Mouse (Mus musculus) ovary, postnatal 14 days (tissue): ENCODE results near the gene Ifitm6.
"Not testable (repeated sequence)": the region's sequence is repeated elsewhere in the genome, so short reads cannot be mapped to it uniquely, and the experiment has no call there.

Source experiments
- DNase-seq: peaks from one replicate; pipeline ENCODE4 v3.0.0; 2022; ENCODE audit warnings: low spot score

Ifitm6 gene

DNA sequence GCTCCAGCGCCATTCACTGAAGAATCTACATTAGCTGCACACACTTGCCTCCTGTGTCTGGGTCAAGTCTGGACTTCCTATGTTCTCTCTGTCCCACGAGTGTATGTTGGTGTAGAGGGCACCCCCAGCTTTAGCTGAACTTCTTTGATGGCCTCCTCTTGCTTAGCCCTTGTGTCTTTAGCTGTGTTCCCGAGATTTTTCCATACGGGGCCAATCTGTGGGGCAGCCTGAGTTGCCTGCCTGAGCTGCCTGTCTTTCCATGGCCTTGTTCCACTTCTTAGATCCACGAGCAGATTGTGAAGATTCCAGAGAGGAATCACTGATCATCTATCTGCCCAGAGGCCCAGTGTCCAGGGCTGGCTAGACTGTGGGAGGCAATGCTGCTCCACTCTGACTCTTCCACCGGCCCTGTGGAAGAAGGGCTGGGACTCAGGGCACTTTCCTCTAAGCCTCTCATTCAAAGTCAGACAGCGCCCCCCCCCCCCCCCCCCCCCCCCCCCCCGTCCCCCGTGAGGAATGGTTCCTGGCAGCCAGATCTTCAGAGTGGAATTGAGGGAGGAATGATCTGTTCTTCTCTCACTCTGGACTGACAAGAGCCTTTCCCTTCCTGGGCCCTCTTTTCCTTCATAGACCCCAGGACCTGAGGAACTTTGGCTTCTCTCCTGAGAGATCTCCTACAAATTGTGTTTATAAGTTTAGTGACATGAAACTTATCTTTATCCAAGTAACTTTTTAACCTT lies 23.3 kb upstream of the Ifitm6 start:
- DNase-seq: no peak

GRCm38 (mm10) chr7:141039386-141040107 lies 21.8 kb upstream of the Ifitm6 start:
- no peak for DNase-seq

- no peak for DNase-seq
Measured at GRCm38 (mm10) chr7:141038090-141039032, 20.6 kb upstream of the Ifitm6 start.

GRCm38 (mm10) chr7:141036624-141037023 lies 18.9 kb upstream of the Ifitm6 start:
- not testable (repeated sequence) for DNase-seq

- no peak for DNase-seq
Measured at GRCm38 (mm10) chr7:141032458-141033167, 14.9 kb upstream of the Ifitm6 start.

DNA sequence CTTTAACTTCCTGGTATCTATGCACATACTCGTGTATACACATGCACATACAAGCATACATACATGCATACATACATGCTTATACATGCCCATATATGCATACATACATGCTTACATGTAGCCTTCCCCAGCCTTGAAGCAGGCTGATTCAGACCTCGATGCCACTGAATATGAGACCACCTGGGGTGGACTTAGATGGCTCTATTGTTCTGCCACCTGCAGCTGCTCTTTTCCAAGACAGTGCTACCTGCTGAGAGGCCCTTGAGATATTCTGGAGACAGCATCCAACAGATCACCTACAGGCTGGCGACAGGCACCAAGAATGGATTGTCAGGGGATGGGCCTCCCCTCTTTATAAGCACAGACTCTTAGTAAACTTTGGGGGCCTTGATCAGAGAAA lies 12.7 kb upstream of the Ifitm6 start:
- no peak for DNase-seq

DNA sequence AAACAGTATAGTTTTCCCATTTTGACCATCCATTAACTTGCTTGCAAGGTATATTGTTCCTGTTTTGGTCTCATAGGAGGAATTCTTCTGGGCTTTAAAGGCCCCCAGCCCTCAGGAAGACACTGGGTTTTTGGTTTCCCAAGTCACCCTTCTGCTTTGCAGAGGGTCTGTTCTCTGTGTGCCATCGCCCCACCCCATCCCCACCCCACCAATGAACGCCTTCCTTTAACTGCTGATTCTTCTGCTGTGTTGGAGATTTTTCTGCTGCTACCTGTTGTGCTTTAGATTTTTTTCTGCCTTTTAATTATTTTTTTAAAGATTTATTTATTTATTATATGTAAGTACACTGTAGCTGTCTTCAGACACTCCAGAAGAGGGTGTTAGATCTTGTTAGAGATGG lies 11.1 kb upstream of the Ifitm6 start, which contains the start of gene Gm17387:
Gene Gm17387 (plus strand): TSS at position 301 of the 400 bp plus-strand sequence.
- no peak for DNase-seq

GRCm38 (mm10) chr7:141026740-141027098 lies 9.0 kb upstream of the Ifitm6 start:
- no peak for DNase-seq

- DNase-seq: no peak
Measured at GRCm38 (mm10) chr7:141026097-141026739, 8.5 kb upstream of the Ifitm6 start.

DNA sequence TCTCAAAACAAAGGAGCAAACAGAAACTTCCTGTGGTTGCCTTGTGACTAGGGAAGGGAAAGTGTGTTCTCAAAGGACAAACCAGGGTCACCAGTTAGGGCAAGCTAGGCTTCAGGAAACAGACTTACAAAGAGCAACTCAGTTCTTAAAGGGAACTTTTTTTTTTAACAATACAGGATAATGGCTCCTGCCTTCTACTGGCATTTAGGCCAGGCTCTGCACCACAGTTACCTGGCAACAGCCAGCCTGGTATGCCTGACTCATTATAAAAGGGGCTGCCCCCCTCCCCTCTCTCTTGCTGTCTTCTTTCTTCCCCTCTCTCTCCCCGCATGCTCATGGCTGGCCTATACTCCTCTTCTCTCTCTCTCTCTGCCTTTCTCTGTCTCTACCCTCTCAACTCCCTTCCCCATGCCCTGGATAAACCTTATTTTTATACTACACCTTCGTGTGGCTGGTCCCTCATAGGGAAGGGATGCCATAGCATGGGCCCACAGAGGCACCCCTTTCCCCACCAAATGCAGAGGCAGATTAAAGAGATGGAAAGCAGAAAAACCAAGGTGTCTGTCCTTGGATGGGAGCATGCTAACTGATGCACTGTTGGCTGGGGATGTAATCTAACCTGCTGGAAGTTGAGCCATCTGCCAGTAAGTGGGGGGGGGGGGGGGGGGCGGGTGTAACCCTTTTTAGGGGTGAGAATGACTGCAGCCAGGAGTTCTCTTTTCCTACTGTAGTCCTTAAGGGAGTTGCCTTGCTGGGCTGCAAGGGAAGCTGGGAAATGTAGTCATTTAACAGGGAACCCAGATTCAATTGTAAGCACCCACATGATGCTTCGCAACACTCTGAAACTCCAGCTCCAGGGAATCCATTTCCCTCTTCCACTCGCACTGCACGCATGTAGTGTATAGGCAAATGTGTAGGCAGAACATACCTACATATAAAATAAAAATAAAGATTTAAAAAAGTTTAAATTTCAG lies 7.4 kb upstream of the Ifitm6 start:
- no peak for DNase-seq

GRCm38 (mm10) chr7:141021489-141022449 lies 4.0 kb upstream of the Ifitm6 start:
- DNase-seq: no peak

DNA sequence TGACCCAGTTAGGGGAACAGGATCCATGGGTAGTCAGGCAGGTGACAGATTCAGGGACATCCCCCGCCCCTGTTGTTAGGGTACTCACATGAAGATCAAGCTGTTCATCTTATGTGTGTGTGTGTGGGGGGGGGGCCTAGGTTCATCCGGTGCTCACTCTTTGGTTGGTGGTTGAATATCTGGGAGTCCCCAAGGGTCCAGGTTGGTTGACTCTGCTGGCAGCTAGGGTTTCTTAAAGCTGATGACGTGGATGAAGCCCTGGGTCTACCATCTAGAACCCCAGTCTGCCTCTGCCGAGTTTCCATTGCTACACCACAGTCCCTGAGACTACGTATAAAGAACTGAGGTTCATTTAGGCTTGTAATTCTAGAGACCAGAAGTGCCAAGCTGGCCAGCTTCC lies 1.3 kb upstream of the Ifitm6 start:
- no peak for DNase-seq

DNA sequence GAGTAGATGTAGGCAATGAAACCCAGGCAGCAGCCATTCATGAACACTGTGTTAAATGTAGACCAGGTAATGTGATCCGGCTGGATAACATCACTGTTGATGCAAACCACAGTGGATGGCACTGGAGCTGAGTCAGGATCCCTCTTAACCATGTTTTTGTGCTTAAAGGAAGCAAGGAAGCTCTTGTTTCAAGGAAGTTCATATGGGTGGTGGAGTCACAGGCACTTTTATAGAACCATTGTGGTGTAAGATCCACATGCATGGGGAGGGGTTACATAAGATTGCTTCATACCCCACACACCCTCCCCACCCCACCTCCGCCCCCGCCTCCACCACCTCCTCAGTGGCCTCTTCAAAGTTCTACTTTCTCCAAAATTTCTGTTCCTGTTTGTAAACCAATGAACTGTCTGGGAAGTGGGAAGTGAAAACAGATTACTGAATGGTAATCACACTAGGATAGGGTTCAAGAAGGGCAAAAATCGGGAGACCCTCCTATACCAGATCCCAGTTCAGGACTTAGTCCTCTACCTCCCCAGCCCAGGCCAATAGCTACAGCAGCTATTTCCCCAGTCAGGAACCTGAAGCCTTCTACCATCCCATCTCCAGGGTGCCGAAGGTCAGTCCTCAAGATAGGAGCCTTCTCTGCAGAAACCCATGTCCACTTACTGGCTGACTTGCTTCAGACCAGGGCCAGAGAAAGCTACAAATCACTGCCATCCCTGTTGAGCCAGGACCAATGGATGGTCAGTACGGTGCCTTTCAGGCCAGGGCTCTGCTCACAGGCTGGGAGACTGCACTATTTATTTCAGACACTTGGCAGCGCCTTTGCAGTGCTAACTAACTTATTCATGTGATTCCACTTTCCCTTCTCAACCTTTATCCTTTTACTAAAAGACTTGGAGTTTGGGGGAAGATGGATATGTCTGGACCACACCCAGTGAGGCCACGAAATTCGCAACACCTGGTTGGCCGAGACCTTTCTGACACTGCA lies 722 bp downstream of the Ifitm6 start:
- DNase-seq: no peak

DNA sequence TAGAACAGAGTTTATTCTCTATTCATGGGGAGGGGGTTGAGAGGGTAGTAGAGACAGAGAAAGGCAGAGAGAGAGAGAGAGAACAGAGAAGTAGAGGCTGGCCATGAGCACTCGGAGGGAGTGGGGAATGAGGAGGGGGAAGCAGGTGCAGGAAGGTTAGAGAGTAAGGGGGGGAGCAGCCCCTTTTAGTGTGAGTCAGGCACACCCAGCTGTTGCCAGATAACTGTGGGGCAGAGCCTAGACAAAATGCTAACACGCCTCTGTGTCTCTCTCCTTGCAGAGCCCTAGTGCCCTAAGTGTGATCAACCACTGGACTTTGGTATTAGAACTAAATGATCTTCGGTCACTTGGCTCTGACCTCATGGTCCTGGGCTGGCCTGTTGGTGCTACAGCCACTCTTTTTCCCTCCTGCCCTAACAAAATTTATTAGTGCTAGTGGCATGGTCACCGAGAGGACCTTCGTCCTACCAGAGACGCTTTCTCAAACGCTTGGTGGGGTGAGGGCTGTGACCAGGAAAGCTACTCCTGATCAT lies 6.4 kb downstream of the Ifitm6 start:
- no peak for DNase-seq

DNA sequence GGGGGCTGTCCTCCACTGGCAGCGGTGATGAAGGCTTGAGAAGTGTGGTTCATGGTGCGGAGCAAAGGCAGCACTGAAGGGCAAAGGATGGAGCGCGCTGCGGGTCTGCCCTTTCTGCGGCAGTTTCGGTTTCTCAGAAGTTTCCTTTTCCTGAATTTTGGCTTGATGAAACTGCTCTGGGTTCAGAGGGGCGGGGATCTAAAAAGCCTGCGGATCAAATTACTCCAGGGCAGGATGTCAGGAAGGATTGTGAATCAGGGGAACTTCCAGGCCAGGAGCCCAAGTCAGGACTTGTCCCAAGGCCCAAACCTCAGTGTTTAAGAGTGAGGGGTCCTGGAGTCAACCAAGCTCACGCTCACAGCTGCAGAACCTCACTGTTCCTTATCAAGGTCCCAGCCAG lies 7.1 kb downstream of the Ifitm6 start, which contains the start of gene Ifitm3:
Gene Ifitm3 (minus strand): TSS at position 178 of the 400 bp plus-strand sequence.
- DNase-seq: peak; percentile 49

- DNase-seq: no peak
Measured at GRCm38 (mm10) chr7:141009665-141010064, 8.1 kb downstream of the Ifitm6 start.
